Mouse (Mus musculus) ES-Bruce4 (cell line): Measurements from ENCODE around the gene Stx6. TPM values are rescaled to one million over a fixed set of nuclear protein-coding genes. Genes with fewer than 3 reads are reported as not detected.
A peak's percentile ranks its signal among the peaks of the same experiment; 100 is the strongest.

ENCODE experiments used
- H3K27ac ChIP-seq: 2 replicates; pipeline ENCODE4 v1.5.1; 2012; ENCODE audit warnings: low read length, inconsistent platforms; ENCODE audit not compliant: insufficient read depth
- H3K27me3 ChIP-seq: 2 replicates; pipeline ENCODE4 v1.6.1; 2012; ENCODE audit warnings: mild to moderate bottlenecking, low read length, inconsistent platforms; ENCODE audit not compliant: control insufficient read depth, poor library complexity, insufficient read depth, severe bottlenecking
- H3K36me3 ChIP-seq: 2 replicates; pipeline ENCODE4 v1.6.1; 2012; ENCODE audit warnings: inconsistent platforms, mild to moderate bottlenecking, low read length, moderate library complexity; ENCODE audit not compliant: control insufficient read depth, poor library complexity, insufficient read depth, severe bottlenecking
- H3K4me1 ChIP-seq: one replicate; pipeline ENCODE4 v1.8.1; 2011; ENCODE audit warnings: low read length; ENCODE audit not compliant: control insufficient read depth, insufficient read depth
- H3K4me3 ChIP-seq: 2 replicates; pipeline ENCODE4 v1.5.1; 2011; ENCODE audit warnings: low read depth, mild to moderate bottlenecking, low read length
- H3K9ac ChIP-seq: 2 replicates; pipeline ENCODE4 v1.6.1; 2012; ENCODE audit warnings: low read depth, mild to moderate bottlenecking, inconsistent platforms; ENCODE audit not compliant: poor library complexity, severe bottlenecking
- H3K9me3 ChIP-seq: replicated peaks from 2 replicates; pipeline ENCODE4 v1.6.1; 2012; ENCODE audit warnings: mild to moderate bottlenecking, low read length, inconsistent platforms; ENCODE audit not compliant: control insufficient read depth, poor library complexity, insufficient read depth, severe bottlenecking
- CTCF ChIP-seq: IDR thresholded peaks from one replicate; pipeline ENCODE4 v1.8.1; 2011; ENCODE audit warnings: low read depth, low read length
- EP300 ChIP-seq: IDR thresholded peaks from 2 replicates; pipeline ENCODE4 v1.6.1; 2011; ENCODE audit warnings: low read depth, low read length; ENCODE audit not compliant: insufficient read depth
- POLR2A ChIP-seq: IDR thresholded peaks from one replicate; pipeline ENCODE4 v1.8.1; 2011; ENCODE audit warnings: low read length; ENCODE audit not compliant: insufficient read depth
- polyA plus RNA-seq: library from polyadenylated mRNA; stranded (reverse); fragments of >200 nt; gene quantifications from 2 replicates; pipeline ENCODE4 v1.2.4, GENCODE M21; 2011; ENCODE audit warnings: low read depth; ENCODE audit not compliant: missing spikeins, insufficient read depth, insufficient read length

Gene Stx6
- polyA plus RNA-seq, 1 experiment, result 32.8 TPM

- no peaks in the 10 kb centered on the region for H3K27me3 ChIP-seq
- H3K4me3 ChIP-seq, result no peak overlapping the region
- no peaks in the 10 kb centered on the region for H3K36me3 ChIP-seq
- no peaks in the 10 kb centered on the region for H3K9me3 ChIP-seq
- no peak overlapping the region for H3K27ac ChIP-seq
- H3K4me1 ChIP-seq, result no peaks in the 10 kb centered on the region
- no peak for TF ChIP-seq POLR2A
- TF ChIP-seq EP300, result no peak
- TF ChIP-seq CTCF, result no peak
- no peak overlapping the region for H3K9ac ChIP-seq
Measured at GRCm38 (mm10) chr1:155201373-155201879, 42.9 kb downstream of the Stx6 start.

DNA sequence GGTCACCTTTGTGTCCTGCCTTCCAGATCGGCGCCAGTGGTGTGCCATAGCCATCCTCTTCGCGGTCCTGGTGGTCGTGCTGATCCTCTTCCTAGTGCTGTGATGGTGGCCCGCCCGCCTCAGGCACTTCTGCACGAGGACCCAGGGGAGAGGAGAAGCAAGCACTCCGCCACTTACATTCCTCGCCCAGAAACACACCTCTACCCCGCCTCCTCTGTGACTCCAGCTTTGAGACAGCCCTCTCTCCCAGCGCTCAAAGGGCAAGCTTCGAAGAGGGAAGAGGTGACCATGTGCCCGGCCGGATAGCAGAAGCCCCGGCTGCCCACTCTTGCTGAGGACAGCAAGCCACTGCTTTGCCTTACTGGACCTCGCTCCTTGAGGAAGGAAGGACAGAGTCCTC lies 43.4 kb downstream of the Stx6 start:
- no peaks in the 10 kb centered on the region for H3K27me3 ChIP-seq
- H3K4me1 ChIP-seq, result no peaks in the 10 kb centered on the region
- no peaks in the 10 kb centered on the region for H3K9me3 ChIP-seq
- no peaks in the 10 kb centered on the region for H3K36me3 ChIP-seq
- no peak overlapping the region for H3K27ac ChIP-seq
- no peak overlapping the region for H3K4me3 ChIP-seq
- no peak overlapping the region for H3K9ac ChIP-seq
- TF ChIP-seq CTCF (no peak), POLR2A (no peak), EP300 (no peak)

GRCm38 (mm10) chr1:155202472-155202871 lies 44.0 kb downstream of the Stx6 start:
- TF ChIP-seq EP300 (no peak), POLR2A (no peak), CTCF (no peak)
- Histone ChIP-seq H3K36me3 (no peaks in the 10 kb centered on the region), H3K4me1 (no peaks in the 10 kb centered on the region), H3K9ac (no peak overlapping the region), H3K27ac (no peak overlapping the region), H3K9me3 (no peaks in the 10 kb centered on the region), H3K27me3 (no peaks in the 10 kb centered on the region), H3K4me3 (no peak overlapping the region)

- Histone ChIP-seq H3K4me1 (no peaks in the 10 kb centered on the region), H3K9me3 (no peaks in the 10 kb centered on the region), H3K36me3 (no peaks in the 10 kb centered on the region)
Measured at GRCm38 (mm10) chr1:155203101-155203500, 44.6 kb downstream of the Stx6 start.

GRCm38 (mm10) chr1:155203954-155204353 lies 45.4 kb downstream of the Stx6 start:
- no peak overlapping the region for H3K9ac ChIP-seq
- TF ChIP-seq POLR2A, result no peak
- no peak for TF ChIP-seq EP300
- no peak for TF ChIP-seq CTCF
- peak overlapping the region; percentile 8; the same call in 1 of the 2 replicates for H3K4me3 ChIP-seq
- H3K4me1 ChIP-seq, result no peaks in the 10 kb centered on the region
- H3K27ac ChIP-seq, result no peak overlapping the region
- no peaks in the 10 kb centered on the region for H3K36me3 ChIP-seq
- H3K27me3 ChIP-seq, result no peaks in the 10 kb centered on the region
- H3K9me3 ChIP-seq, result no peaks in the 10 kb centered on the region

More at GRCm38 (mm10) chr1:155203101-155203500, 44.6 kb downstream of the Stx6 start:
- TF ChIP-seq CTCF, result no peak
- TF ChIP-seq EP300, result no peak
- no peak for TF ChIP-seq POLR2A
- Histone ChIP-seq H3K27me3 (no peaks in the 10 kb centered on the region), H3K27ac (no peak overlapping the region), H3K4me3 (no peak overlapping the region), H3K9ac (no peak overlapping the region)

GRCm38 (mm10) chr1:155204560-155205162 lies 46.1 kb downstream of the Stx6 start:
- Histone ChIP-seq H3K36me3 (no peaks in the 10 kb centered on the region), H3K9me3 (no peaks in the 10 kb centered on the region), H3K27me3 (no peaks in the 10 kb centered on the region), H3K4me3 (no peak overlapping the region), H3K9ac (no peak overlapping the region), H3K4me1 (no peaks in the 10 kb centered on the region), H3K27ac (no peak overlapping the region)
- TF ChIP-seq EP300 (no peak), CTCF (no peak), POLR2A (no peak)
